Mouse (Mus musculus) MEL (cell line): ENCODE results near the gene Maco1. TPM values are rescaled to one million over a fixed set of nuclear protein-coding genes. Genes with fewer than 3 reads are reported as not detected.

Experiments used
- DNase-seq: peaks from one replicate; pipeline ENCODE4 v3.0.0; 2011; ENCODE audit warnings: low read depth, low spot score
- H3K27ac ChIP-seq: 2 replicates; pipeline ENCODE4 v1.5.1; 2012; ENCODE audit warnings: low read depth, mild to moderate bottlenecking, control low read depth, low read length, moderate library complexity; ENCODE audit not compliant: control insufficient read depth
- H3K27me3 ChIP-seq, 2 experiments: fragments of 150-350 bp in 1 of 2; sonication (generic) in 1 of 2; 2 replicates each; pipeline ENCODE4 v1.6.1; 2012; ENCODE audit warnings: low read length in 2 of 2, mild to moderate bottlenecking in 2 of 2, improper control_type of control experiment in 1 of 2, moderate library complexity in 1 of 2; ENCODE audit not compliant: insufficient read depth in 2 of 2, control insufficient read depth in 1 of 2
- H3K36me3 ChIP-seq, 2 experiments: 2 replicates each; pipeline ENCODE4 v1.6.1; 2012 to 2014; ENCODE audit warnings: low read length in 2 of 2, improper control_type of control experiment in 1 of 2, inconsistent platforms in 1 of 2, mild to moderate bottlenecking in 1 of 2; ENCODE audit not compliant: insufficient read depth in 2 of 2, control insufficient read depth in 1 of 2
- H3K4me1 ChIP-seq, 2 experiments: fragments of 150-350 bp in 1 of 2; sonication (generic) in 1 of 2; 2 replicates each; pipeline ENCODE4 v1.6.1; 2012; ENCODE audit warnings: low read length in 2 of 2, improper control_type of control experiment in 1 of 2, mild to moderate bottlenecking in 1 of 2; ENCODE audit not compliant: insufficient read depth in 2 of 2, control insufficient read depth in 1 of 2
- H3K4me3 ChIP-seq, 2 experiments: fragments of 150-350 bp in 1 of 2; sonication (generic) in 1 of 2; 2 replicates each; pipeline ENCODE4 v1.5.1; 2012; ENCODE audit warnings: low read depth in 2 of 2, low read length in 2 of 2, mild to moderate bottlenecking in 2 of 2, moderate library complexity in 2 of 2, control low read depth in 1 of 2, improper control_type of control experiment in 1 of 2; ENCODE audit not compliant: control insufficient read depth in 1 of 2, insufficient read depth in 1 of 2
- H3K79me2 ChIP-seq: 2 replicates; pipeline ENCODE4 v1.6.1; 2012; ENCODE audit warnings: mild to moderate bottlenecking, low read length, moderate library complexity; ENCODE audit not compliant: control insufficient read depth, poor library complexity, insufficient read depth
- H3K9ac ChIP-seq: 2 replicates; pipeline ENCODE4 v1.6.1; 2012; ENCODE audit warnings: low read depth, mild to moderate bottlenecking, control low read depth, low read length, moderate library complexity; ENCODE audit not compliant: control insufficient read depth, poor library complexity, severe bottlenecking
- H3K9me3 ChIP-seq: fragments of 150-350 bp; sonication (generic); replicated peaks from 2 replicates; pipeline ENCODE4 v1.6.1; 2012; ENCODE audit warnings: mild to moderate bottlenecking, low read length, improper control_type of control experiment, moderate library complexity; ENCODE audit not compliant: insufficient read depth
- BHLHE40 ChIP-seq: IDR thresholded peaks from 2 replicates; pipeline ENCODE4 v1.6.1; 2012; ENCODE audit warnings: low read depth, mild to moderate bottlenecking, inconsistent platforms, low read length, improper control_type of control experiment, borderline replicate concordance
- CTCF ChIP-seq, 3 experiments: IDR thresholded peaks in 2 of 3; conservative IDR thresholded peaks in 1 of 3; 2 replicates each; pipeline ENCODE4 v1.5.1; 2011 to 2012; ENCODE audit warnings: low read length in 3 of 3, low read depth in 2 of 3, mild to moderate bottlenecking in 2 of 3, improper control_type of control experiment in 1 of 3, inconsistent platforms in 1 of 3, mixed read lengths in 1 of 3, moderate library complexity in 1 of 3; ENCODE audit not compliant: control insufficient read depth in 1 of 3, insufficient read depth in 1 of 3, poor library complexity in 1 of 3, severe bottlenecking in 1 of 3
- ELF1 ChIP-seq: IDR thresholded peaks from 2 replicates; pipeline ENCODE4 v1.6.1; 2014; ENCODE audit warnings: low read depth, mild to moderate bottlenecking, inconsistent platforms, low read length, improper control_type of control experiment, moderate library complexity
- EP300 ChIP-seq, 2 experiments: IDR thresholded peaks; 2 replicates each; pipeline ENCODE4 v1.6.1; 2011; ENCODE audit warnings: improper control_type of control experiment in 2 of 2, low read length in 2 of 2, low read depth in 1 of 2, mild to moderate bottlenecking in 1 of 2
- ETS1 ChIP-seq: IDR thresholded peaks from 2 replicates; pipeline ENCODE4 v1.6.1; 2012; ENCODE audit warnings: low read depth, mild to moderate bottlenecking, inconsistent platforms, low read length, improper control_type of control experiment, moderate library complexity
- GABPA ChIP-seq: IDR thresholded peaks from 2 replicates; pipeline ENCODE4 v1.6.1; 2012; ENCODE audit warnings: low read depth, mild to moderate bottlenecking, inconsistent platforms, low read length, improper control_type of control experiment, moderate library complexity
- HCFC1 ChIP-seq: IDR thresholded peaks from 2 replicates; pipeline ENCODE4 v1.6.1; 2012; ENCODE audit warnings: low read depth, mild to moderate bottlenecking, inconsistent platforms, low read length, improper control_type of control experiment, moderate library complexity
- JUND ChIP-seq: IDR thresholded peaks from 2 replicates; pipeline ENCODE4 v1.6.1; 2011; ENCODE audit warnings: low read depth, mild to moderate bottlenecking, improper control_type of control experiment, low read length
- MAFK ChIP-seq: IDR thresholded peaks from 2 replicates; pipeline ENCODE4 v1.6.1; 2011; ENCODE audit warnings: low read depth, mild to moderate bottlenecking, low read length, improper control_type of control experiment, borderline replicate concordance
- MAX ChIP-seq: IDR thresholded peaks from 2 replicates; pipeline ENCODE4 v1.6.1; 2011; ENCODE audit warnings: low read length, improper control_type of control experiment
- MAZ ChIP-seq: IDR thresholded peaks from 2 replicates; pipeline ENCODE4 v1.6.1; 2012; ENCODE audit warnings: low read depth, mild to moderate bottlenecking, inconsistent platforms, low read length, improper control_type of control experiment
- MEF2A ChIP-seq: IDR thresholded peaks from 2 replicates; pipeline ENCODE4 v1.6.1; 2014; ENCODE audit warnings: low read depth, mild to moderate bottlenecking, inconsistent platforms, low read length, improper control_type of control experiment; ENCODE audit not compliant: poor library complexity, insufficient replicate concordance, severe bottlenecking; ENCODE audit errors: extremely low read depth
- NELFE ChIP-seq: IDR thresholded peaks from 2 replicates; pipeline ENCODE4 v1.6.1; 2011; ENCODE audit warnings: low read depth, low read length, improper control_type of control experiment
- NRF1 ChIP-seq: IDR thresholded peaks from 2 replicates; pipeline ENCODE4 v1.6.1; 2014; ENCODE audit warnings: low read depth, mild to moderate bottlenecking, inconsistent platforms, low read length, improper control_type of control experiment, moderate library complexity; ENCODE audit not compliant: poor library complexity, insufficient read depth, severe bottlenecking
- POLR2AphosphoS5 ChIP-seq: IDR thresholded peaks from 2 replicates; pipeline ENCODE4 v1.6.1; 2012; ENCODE audit warnings: low read depth, borderline replicate concordance, mild to moderate bottlenecking, inconsistent platforms, low read length, moderate library complexity, mixed read lengths
- RCOR1 ChIP-seq: IDR thresholded peaks from 2 replicates; pipeline ENCODE4 v1.6.1; 2012; ENCODE audit warnings: low read depth, mild to moderate bottlenecking, inconsistent platforms, low read length, improper control_type of control experiment
- SMC3 ChIP-seq: IDR thresholded peaks from 2 replicates; pipeline ENCODE4 v1.6.1; 2011; ENCODE audit warnings: low read depth, low read length, improper control_type of control experiment
- TAL1 ChIP-seq: IDR thresholded peaks from 2 replicates; pipeline ENCODE4 v1.6.1; 2012; ENCODE audit warnings: mild to moderate bottlenecking, inconsistent platforms, low read length, moderate library complexity, mixed read lengths
- UBTF ChIP-seq: IDR thresholded peaks from 2 replicates; pipeline ENCODE4 v1.6.1; 2012; ENCODE audit warnings: low read depth, mild to moderate bottlenecking, inconsistent platforms, low read length, improper control_type of control experiment, moderate library complexity, borderline replicate concordance; ENCODE audit not compliant: insufficient read depth
- USF1 ChIP-seq: IDR thresholded peaks from 2 replicates; pipeline ENCODE4 v1.6.1; 2014; ENCODE audit warnings: low read depth, mild to moderate bottlenecking, inconsistent platforms, low read length, improper control_type of control experiment, moderate library complexity
- ZC3H11A ChIP-seq: IDR thresholded peaks from 2 replicates; pipeline ENCODE4 v1.6.1; 2012; ENCODE audit warnings: low read depth, mild to moderate bottlenecking, inconsistent platforms, low read length, improper control_type of control experiment
- ZMIZ1 ChIP-seq: IDR thresholded peaks from 2 replicates; pipeline ENCODE4 v1.6.1; 2012; ENCODE audit warnings: low read depth, mild to moderate bottlenecking, inconsistent platforms, low read length, improper control_type of control experiment, moderate library complexity
- polyA plus RNA-seq, 2 experiments: library from polyadenylated mRNA; stranded (reverse) in 1 of 2; unstranded in 1 of 2; fragments of >175 nt in 1 of 2; fragments of >200 nt in 1 of 2; gene quantifications; 2 replicates each; pipeline versions ENCODE4 v1.2.1 to v1.2.4; 2012; ENCODE audit warnings: low replicate concordance in 2 of 2, low read depth in 1 of 2; ENCODE audit not compliant: insufficient read length in 2 of 2, insufficient read depth in 1 of 2, missing spikeins in 1 of 2
- total RNA-seq: library from RNA; depleted of rRNA; stranded (reverse); fragments of 300-350 nt; gene quantifications from 2 replicates; pipeline ENCODE4 v1.2.3, GENCODE M21; 2012

Gene Maco1
- total and polyA plus RNA-seq, 3 experiments = 22.2 to 35.9 TPM; not detected in 1

GRCm38 (mm10) chr4:134758367-134758766, 94.8 kb downstream of the Maco1 start:
- H3K36me3 ChIP-seq = peaks cover 0 to 34% of the 10 kb centered on the region in 2 experiments; a peak in 3 of 4 replicates
- no peaks in the 10 kb centered on the region for H3K9me3 ChIP-seq
- peaks cover 23 to 43% of the 10 kb centered on the region in 2 experiments for H3K4me1 ChIP-seq
- no peak overlapping the region for H3K27ac ChIP-seq
- H3K27me3 ChIP-seq = no peaks in the 10 kb centered on the region
- no peak overlapping the region for H3K4me3 ChIP-seq
- peaks cover 31% of the 10 kb centered on the region for H3K79me2 ChIP-seq
- no peak overlapping the region for H3K9ac ChIP-seq
- TF ChIP-seq ETS1 (no peak), TAL1 (no peak), SMC3 (no peak), JUND (no peak), MEF2A (no peak), NELFE (no peak), ZMIZ1 (no peak), EP300 (IDR thresholded peaks at IDR 0.05; ENCODE audit: low read depth in 1 of 2, low read length in 2 of 2) (no peak), BHLHE40 (no peak), MAZ (no peak), CTCF (IDR thresholded peaks at IDR 0.05 in 2 of 3, conservative IDR thresholded peaks at IDR 0.05 in 1 of 3; ENCODE audit: control insufficient read depth in 1 of 3, insufficient read depth in 1 of 3, low read depth in 2 of 3, low read length in 3 of 3, poor library complexity in 1 of 3, severe bottlenecking in 1 of 3) (no peak)
- peak; percentile 29 for DNase-seq

GRCm38 (mm10) chr4:134756953-134757352, 96.2 kb downstream of the Maco1 start:
- H3K9ac ChIP-seq = no peak overlapping the region
- DNase-seq = no peak
- no peak overlapping the region for H3K4me3 ChIP-seq
- H3K27me3 ChIP-seq = no peaks in the 10 kb centered on the region
- peaks cover 17 to 31% of the 10 kb centered on the region in 2 experiments for H3K4me1 ChIP-seq
- no peaks in the 10 kb centered on the region for H3K9me3 ChIP-seq
- peaks cover 0 to 23% of the 10 kb centered on the region in 2 experiments; a peak in 3 of 4 replicates for H3K36me3 ChIP-seq
- peaks cover 19% of the 10 kb centered on the region for H3K79me2 ChIP-seq
- H3K27ac ChIP-seq = no peak overlapping the region
- TF ChIP-seq HCFC1 = no peak
- TF ChIP-seq USF1 = no peak
- TF ChIP-seq ELF1 = no peak
- no peak for TF ChIP-seq GABPA
- no peak for TF ChIP-seq UBTF
- TF ChIP-seq MAFK = no peak
- TF ChIP-seq MAZ = no peak
- TF ChIP-seq CTCF (IDR thresholded peaks at IDR 0.05 in 2 of 3, conservative IDR thresholded peaks at IDR 0.05 in 1 of 3; ENCODE audit: control insufficient read depth in 1 of 3, insufficient read depth in 1 of 3, low read depth in 2 of 3, low read length in 3 of 3, poor library complexity in 1 of 3, severe bottlenecking in 1 of 3) = no peak
- no peak for TF ChIP-seq SMC3
- no peak for TF ChIP-seq JUND
- no peak for TF ChIP-seq NRF1
- no peak for TF ChIP-seq TAL1
- TF ChIP-seq ZC3H11A = no peak
- TF ChIP-seq POLR2AphosphoS5 = no peak
- TF ChIP-seq ETS1 = no peak
- TF ChIP-seq MAX = no peak
- no peak for TF ChIP-seq NELFE
- TF ChIP-seq RCOR1 = no peak
